Mouse (Mus musculus) liver, embryonic 14.5 days (tissue): ENCODE results near the gene Prkaca.

Experiments
- CTCF ChIP-seq: IDR thresholded peaks from 2 replicates; pipeline ENCODE4 v1.5.1; 2016; ENCODE audit warnings: antibody characterized with exemption, low read depth, control low read depth
- EP300 ChIP-seq: IDR thresholded peaks from 2 replicates; pipeline ENCODE4 v1.6.1; 2016; ENCODE audit warnings: antibody characterized with exemption, low read depth

DNA sequence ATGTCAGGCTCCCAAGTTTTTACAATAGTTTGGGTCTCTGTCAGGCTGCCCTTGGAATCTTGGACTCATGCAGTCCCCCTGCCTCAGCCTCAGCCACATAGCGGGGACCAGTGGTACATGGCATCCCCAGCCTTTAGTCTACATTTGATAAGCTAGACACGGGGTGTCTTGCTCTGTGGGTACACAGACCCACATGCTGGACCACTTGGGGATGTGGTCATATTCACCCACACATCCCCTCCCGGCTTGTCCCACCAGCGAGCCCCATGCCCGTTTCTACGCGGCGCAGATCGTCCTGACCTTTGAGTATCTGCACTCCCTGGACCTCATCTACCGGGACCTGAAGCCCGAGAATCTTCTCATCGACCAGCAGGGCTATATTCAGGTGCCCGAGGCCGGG is 17.4 kb downstream of the Prkaca start:
- TF ChIP-seq CTCF (no peak), EP300 (no peak)
